Mouse (Mus musculus): ENCODE measurements at regions not wholly inside any gene's neighbourhood (a gene's known extent, or its start where the extent isn't known, plus 50 kb on each side); places are given as distances from the start of the nearest gene placed in this dataset.
"Not testable (repeated sequence)": the region's sequence is repeated elsewhere in the genome, so short reads cannot be mapped to it uniquely, and the experiment has no call there.

GRCm38 (mm10) chr10:15263337-15263736, 545.3 kb upstream of the Gje1 start:
- not testable (repeated sequence) for H3K36me3 ChIP-seq (ENCODE audit: control insufficient read depth, insufficient read depth, low read length); H3K9me3 ChIP-seq (replicated peaks; ENCODE audit: control insufficient read depth, low read length, poor library complexity, severe bottlenecking); H3K4me3 ChIP-seq (ENCODE audit: low read depth, low read length); H3K27me3 ChIP-seq (ENCODE audit: control insufficient read depth, insufficient read depth, low read depth, low read length); ATAC-seq; H3K4me2 ChIP-seq (ENCODE audit: low read length); H3K9ac ChIP-seq (ENCODE audit: low read depth, low read length); H3K4me1 ChIP-seq (ENCODE audit: control insufficient read depth, insufficient read depth, low read length); H3K27ac ChIP-seq (ENCODE audit: low read length)
- 69% methylated on average over 1 of the region's 1 CpGs for WGBS

- not testable (repeated sequence) for H3K9me3 ChIP-seq (replicated peaks; ENCODE audit: control insufficient read depth, low read length, poor library complexity, severe bottlenecking); ATAC-seq; H3K27ac ChIP-seq (ENCODE audit: low read length); H3K4me2 ChIP-seq (ENCODE audit: low read length); H3K36me3 ChIP-seq (ENCODE audit: control insufficient read depth, insufficient read depth, low read length); H3K27me3 ChIP-seq (ENCODE audit: control insufficient read depth, insufficient read depth, low read depth, low read length); H3K4me1 ChIP-seq (ENCODE audit: control insufficient read depth, insufficient read depth, low read length); H3K4me3 ChIP-seq (ENCODE audit: low read depth, low read length); H3K9ac ChIP-seq (ENCODE audit: low read depth, low read length)
- 88% methylated on average over 7 of the region's 7 CpGs for WGBS
Measured at GRCm38 (mm10) chr10:15262282-15262681, 544.3 kb upstream of the Gje1 start.

GRCm38 (mm10) chr10:15249402-15250086, 531.5 kb upstream of the Gje1 start:
- Histone ChIP-seq H3K4me1 (ENCODE audit: control insufficient read depth, insufficient read depth, low read length) (no peaks in the 10 kb centered on the region), H3K36me3 (ENCODE audit: control insufficient read depth, insufficient read depth, low read length) (no peaks in the 10 kb centered on the region), H3K27ac (ENCODE audit: low read length) (no peak overlapping the region), H3K4me3 (ENCODE audit: low read depth, low read length) (no peak overlapping the region), H3K9me3 (replicated peaks; ENCODE audit: control insufficient read depth, low read length, poor library complexity, severe bottlenecking) (no peaks in the 10 kb centered on the region), H3K27me3 (ENCODE audit: control insufficient read depth, insufficient read depth, low read depth, low read length) (no peaks in the 10 kb centered on the region), H3K9ac (ENCODE audit: low read depth, low read length) (no peak overlapping the region), H3K4me2 (ENCODE audit: low read length) (no peak overlapping the region)
- no peak for ATAC-seq
- 71% methylated on average over 2 of the region's 2 CpGs for WGBS

GRCm38 (mm10) chr10:15248899-15249298, 530.9 kb upstream of the Gje1 start:
- no peak overlapping the region for H3K27ac ChIP-seq (ENCODE audit: low read length)
- H3K27me3 ChIP-seq (ENCODE audit: control insufficient read depth, insufficient read depth, low read depth, low read length): no peaks in the 10 kb centered on the region
- WGBS: 90% methylated on average over 3 of the region's 3 CpGs
- H3K9me3 ChIP-seq (replicated peaks; ENCODE audit: control insufficient read depth, low read length, poor library complexity, severe bottlenecking): no peaks in the 10 kb centered on the region
- no peak overlapping the region for H3K4me3 ChIP-seq (ENCODE audit: low read depth, low read length)
- no peaks in the 10 kb centered on the region for H3K36me3 ChIP-seq (ENCODE audit: control insufficient read depth, insufficient read depth, low read length)
- no peak overlapping the region for H3K4me2 ChIP-seq (ENCODE audit: low read length)
- no peaks in the 10 kb centered on the region for H3K4me1 ChIP-seq (ENCODE audit: control insufficient read depth, insufficient read depth, low read length)
- no peak for ATAC-seq
- H3K9ac ChIP-seq (ENCODE audit: low read depth, low read length): no peak overlapping the region

GRCm38 (mm10) chr10:15244376-15245262, 526.6 kb upstream of the Gje1 start:
- H3K9me3 ChIP-seq (replicated peaks; ENCODE audit: control insufficient read depth, low read length, poor library complexity, severe bottlenecking): no peaks in the 10 kb centered on the region

GRCm38 (mm10) chr10:15243460-15243859, 525.4 kb upstream of the Gje1 start:
- Histone ChIP-seq H3K27me3 (ENCODE audit: control insufficient read depth, insufficient read depth, low read depth, low read length) (no peaks in the 10 kb centered on the region), H3K9me3 (replicated peaks; ENCODE audit: control insufficient read depth, low read length, poor library complexity, severe bottlenecking) (no peaks in the 10 kb centered on the region), H3K27ac (ENCODE audit: low read length) (no peak overlapping the region), H3K36me3 (ENCODE audit: control insufficient read depth, insufficient read depth, low read length) (no peaks in the 10 kb centered on the region), H3K9ac (ENCODE audit: low read depth, low read length) (no peak overlapping the region), H3K4me1 (ENCODE audit: control insufficient read depth, insufficient read depth, low read length) (no peaks in the 10 kb centered on the region), H3K4me3 (ENCODE audit: low read depth, low read length) (no peak overlapping the region), H3K4me2 (ENCODE audit: low read length) (no peak overlapping the region)
- ATAC-seq: no peak
- WGBS: 66% methylated on average over 2 of the region's 2 CpGs

More at GRCm38 (mm10) chr10:15244376-15245262, 526.6 kb upstream of the Gje1 start:
- Histone ChIP-seq H3K4me3 (ENCODE audit: low read depth, low read length) (no peak overlapping the region), H3K9ac (ENCODE audit: low read depth, low read length) (no peak overlapping the region), H3K27me3 (ENCODE audit: control insufficient read depth, insufficient read depth, low read depth, low read length) (no peaks in the 10 kb centered on the region), H3K36me3 (ENCODE audit: control insufficient read depth, insufficient read depth, low read length) (no peaks in the 10 kb centered on the region), H3K27ac (ENCODE audit: low read length) (no peak overlapping the region), H3K4me2 (ENCODE audit: low read length) (no peak overlapping the region), H3K4me1 (ENCODE audit: control insufficient read depth, insufficient read depth, low read length) (no peaks in the 10 kb centered on the region)
- WGBS: 79% methylated on average over 6 of the region's 6 CpGs
- ATAC-seq: no peak

GRCm38 (mm10) chr10:15218883-15219282, 500.9 kb upstream of the Gje1 start:
- WGBS: 88% methylated on average over 3 of the region's 3 CpGs
- Histone ChIP-seq H3K9ac (ENCODE audit: low read depth, low read length) (no peak overlapping the region), H3K4me3 (ENCODE audit: low read depth, low read length) (no peak overlapping the region), H3K4me2 (ENCODE audit: low read length) (no peak overlapping the region), H3K27ac (ENCODE audit: low read length) (no peak overlapping the region), H3K9me3 (replicated peaks; ENCODE audit: control insufficient read depth, low read length, poor library complexity, severe bottlenecking) (no peaks in the 10 kb centered on the region), H3K4me1 (ENCODE audit: control insufficient read depth, insufficient read depth, low read length) (no peaks in the 10 kb centered on the region), H3K27me3 (ENCODE audit: control insufficient read depth, insufficient read depth, low read depth, low read length) (no peaks in the 10 kb centered on the region), H3K36me3 (ENCODE audit: control insufficient read depth, insufficient read depth, low read length) (no peaks in the 10 kb centered on the region)
- ATAC-seq: no peak

- H3K27me3 ChIP-seq (ENCODE audit: control insufficient read depth, insufficient read depth, low read depth, low read length): no peaks in the 10 kb centered on the region
- H3K4me1 ChIP-seq (ENCODE audit: control insufficient read depth, insufficient read depth, low read length): 0 out of 2 replicates have a peak, but pooled peaks cover under 1% of the 10 kb centered on the region
- no peak overlapping the region for H3K4me3 ChIP-seq (ENCODE audit: low read depth, low read length)
- H3K27ac ChIP-seq (ENCODE audit: low read length): no peak overlapping the region
- WGBS: 98% methylated on average over 6 of the region's 6 CpGs
- no peak overlapping the region for H3K4me2 ChIP-seq (ENCODE audit: low read length)
- no peak for ATAC-seq
- H3K36me3 ChIP-seq (ENCODE audit: control insufficient read depth, insufficient read depth, low read length): no peaks in the 10 kb centered on the region
- no peaks in the 10 kb centered on the region for H3K9me3 ChIP-seq (replicated peaks; ENCODE audit: control insufficient read depth, low read length, poor library complexity, severe bottlenecking)
- H3K9ac ChIP-seq (ENCODE audit: low read depth, low read length): no peak overlapping the region
Measured at GRCm38 (mm10) chr10:15179585-15179984, 461.6 kb upstream of the Gje1 start.

- 34% methylated on average over 1 of the region's 1 CpGs for whole genome bisulfite sequencing
- no peak overlapping the region for H3K9ac ChIP-seq (ENCODE audit: low read depth, low read length)
- ATAC-seq: no peak
- H3K9me3 ChIP-seq (replicated peaks; ENCODE audit: control insufficient read depth, low read length, poor library complexity, severe bottlenecking): no peaks in the 10 kb centered on the region
- H3K4me1 ChIP-seq (ENCODE audit: control insufficient read depth, insufficient read depth, low read length): 0 out of 2 replicates have a peak, but pooled peaks cover 2% of the 10 kb centered on the region
- H3K4me2 ChIP-seq (ENCODE audit: low read length): no peak overlapping the region
- H3K4me3 ChIP-seq (ENCODE audit: low read depth, low read length): no peak overlapping the region
- H3K27ac ChIP-seq (ENCODE audit: low read length): no peak overlapping the region
- no peaks in the 10 kb centered on the region for H3K27me3 ChIP-seq (ENCODE audit: control insufficient read depth, insufficient read depth, low read depth, low read length)
- no peaks in the 10 kb centered on the region for H3K36me3 ChIP-seq (ENCODE audit: control insufficient read depth, insufficient read depth, low read length)
Measured at GRCm38 (mm10) chr10:15174421-15174820, 456.4 kb upstream of the Gje1 start.
